Mouse (Mus musculus) liver, embryonic 13.5 days (tissue): ENCODE measurements around the gene Cbfa2t3. TPM values are rescaled to one million over a fixed set of nuclear protein-coding genes. Genes with fewer than 3 reads are reported as not detected.

ENCODE experiments used
- ATAC-seq: fragments of 200-750 bp; cut with Nextera tagmentation; 2 replicates; pipeline ENCODE4 v1.8.0; 2017; ENCODE audit warnings: low read depth, mild to moderate bottlenecking, moderate number of reproducible peaks, moderate library complexity
- DNase-seq: peaks from one replicate; pipeline ENCODE4 v3.0.0; 2022
- H3K27ac ChIP-seq: fragments of 300-500 bp; sonication (generic); 2 replicates; pipeline ENCODE4 v1.5.1; 2015; ENCODE audit warnings: moderate library complexity, mild to moderate bottlenecking, inconsistent platforms
- H3K27me3 ChIP-seq: fragments of 300-500 bp; sonication (generic); 2 replicates; pipeline ENCODE4 v1.6.1; 2015; ENCODE audit warnings: mild to moderate bottlenecking, inconsistent platforms
- H3K36me3 ChIP-seq: fragments of 300-500 bp; sonication (generic); 2 replicates; pipeline ENCODE4 v1.6.1; 2015; ENCODE audit warnings: mild to moderate bottlenecking, inconsistent platforms
- H3K4me1 ChIP-seq: fragments of 300-500 bp; sonication (generic); replicated peaks from 2 replicates; pipeline ENCODE4 v1.6.1; 2015; ENCODE audit warnings: inconsistent platforms
- H3K4me2 ChIP-seq: fragments of 300-500 bp; sonication (generic); 2 replicates; pipeline ENCODE4 v1.6.1; 2015; ENCODE audit warnings: inconsistent platforms, mild to moderate bottlenecking, moderate library complexity
- H3K4me3 ChIP-seq: fragments of 300-500 bp; sonication (generic); replicated peaks from 2 replicates; pipeline ENCODE4 v1.5.1; 2015; ENCODE audit warnings: mild to moderate bottlenecking, inconsistent platforms
- H3K9ac ChIP-seq: fragments of 300-500 bp; sonication (generic); 2 replicates; pipeline ENCODE4 v1.6.1; 2015; ENCODE audit warnings: mild to moderate bottlenecking, inconsistent platforms
- H3K9me3 ChIP-seq: fragments of 300-500 bp; sonication (generic); replicated peaks from 2 replicates; pipeline ENCODE4 v1.6.1; 2016; ENCODE audit warnings: inconsistent platforms
- WGBS: fragments of 180-500 bp; shearing (Covaris S2); methylation state at CpG from one replicate; pipeline ENCODE4 v1.1.7; 2015; ENCODE audit not compliant: insufficient replicate concordance; 5-methylcytosine and 5-hydroxymethylcytosine counted together
- polyA plus RNA-seq: library from polyadenylated mRNA; unstranded; fragments of >200 nt; fragmentation: Nextera tagmentation; extraction: Ambion mirVana; gene quantifications from 2 replicates; pipeline ENCODE4 v1.2.1, GENCODE M21; 2015

Cbfa2t3 gene
- polyA plus RNA-seq, 1 experiment from 2014 or later = 4.5 TPM

GRCm38 (mm10) chr8:122674999-122675398, 23.9 kb downstream of the Cbfa2t3 start:
- WGBS = 60% methylated on average over 7 of the region's 7 CpGs
- no peak for ATAC-seq
- H3K27ac ChIP-seq = no peak overlapping the region
- no peaks in the 10 kb centered on the region for H3K9me3 ChIP-seq
- H3K4me2 ChIP-seq = no peak overlapping the region
- H3K9ac ChIP-seq = no peak overlapping the region
- H3K36me3 ChIP-seq = peaks cover 49% of the 10 kb centered on the region
- DNase-seq = no peak
- peaks cover 66% of the 10 kb centered on the region for H3K4me1 ChIP-seq
- H3K4me3 ChIP-seq = no peak overlapping the region
- peaks cover 76% of the 10 kb centered on the region for H3K27me3 ChIP-seq

- ATAC-seq = no peak
Observed at GRCm38 (mm10) chr8:122673989-122674388, 24.9 kb downstream of the Cbfa2t3 start.

GRCm38 (mm10) chr8:122671894-122672293, 27.0 kb downstream of the Cbfa2t3 start:
- Histone ChIP-seq H3K4me1 (peaks cover 62% of the 10 kb centered on the region), H3K36me3 (peaks cover 52% of the 10 kb centered on the region), H3K9me3 (no peaks in the 10 kb centered on the region), H3K4me2 (no peak overlapping the region), H3K27ac (no peak overlapping the region), H3K4me3 (no peak overlapping the region), H3K27me3 (peaks cover 64% of the 10 kb centered on the region), H3K9ac (no peak overlapping the region)
- no peak for ATAC-seq
- WGBS = 59% methylated on average over 6 of the region's 6 CpGs
- DNase-seq = no peak

More at GRCm38 (mm10) chr8:122673989-122674388, 24.9 kb downstream of the Cbfa2t3 start:
- H3K9me3 ChIP-seq = no peaks in the 10 kb centered on the region
- no peak overlapping the region for H3K27ac ChIP-seq
- no peak for DNase-seq
- WGBS = 86% methylated on average over 12 of the region's 12 CpGs
- peaks cover 72% of the 10 kb centered on the region for H3K27me3 ChIP-seq
- peaks cover 52% of the 10 kb centered on the region for H3K36me3 ChIP-seq
- peaks cover 64% of the 10 kb centered on the region for H3K4me1 ChIP-seq
- H3K4me3 ChIP-seq = no peak overlapping the region
- H3K9ac ChIP-seq = no peak overlapping the region
- no peak overlapping the region for H3K4me2 ChIP-seq

- peaks cover 62% of the 10 kb centered on the region for H3K4me1 ChIP-seq
- H3K27me3 ChIP-seq = peaks cover 52% of the 10 kb centered on the region
- no peak overlapping the region for H3K27ac ChIP-seq
- ATAC-seq = no peak
- peaks cover 44% of the 10 kb centered on the region for H3K36me3 ChIP-seq
- no peak overlapping the region for H3K9ac ChIP-seq
- 72% methylated on average over 3 of the region's 3 CpGs for WGBS
- H3K9me3 ChIP-seq = no peaks in the 10 kb centered on the region
- H3K4me3 ChIP-seq = no peak overlapping the region
- no peak for DNase-seq
- no peak overlapping the region for H3K4me2 ChIP-seq
Observed at GRCm38 (mm10) chr8:122670718-122671117, 28.2 kb downstream of the Cbfa2t3 start.

- Histone ChIP-seq H3K4me3 (no peak overlapping the region), H3K27me3 (peaks cover 45% of the 10 kb centered on the region), H3K36me3 (peaks cover 42% of the 10 kb centered on the region), H3K9ac (no peak overlapping the region), H3K27ac (no peak overlapping the region), H3K4me1 (peaks cover 62% of the 10 kb centered on the region), H3K9me3 (no peaks in the 10 kb centered on the region), H3K4me2 (no peak overlapping the region)
- ATAC-seq (no peak), DNase-seq (no peak)
- WGBS = 70% methylated on average over 11 of the region's 11 CpGs
Observed at GRCm38 (mm10) chr8:122670001-122670400, 28.9 kb downstream of the Cbfa2t3 start.

- 61% methylated on average over 5 of the region's 5 CpGs for WGBS
- no peak overlapping the region for H3K4me2 ChIP-seq
- H3K27ac ChIP-seq = no peak overlapping the region
- peaks cover 64% of the 10 kb centered on the region for H3K4me1 ChIP-seq
- H3K36me3 ChIP-seq = peaks cover 40% of the 10 kb centered on the region
- no peak overlapping the region for H3K4me3 ChIP-seq
- DNase-seq (no peak), ATAC-seq (no peak)
- H3K9me3 ChIP-seq = no peaks in the 10 kb centered on the region
- peaks cover 42% of the 10 kb centered on the region for H3K27me3 ChIP-seq
- no peak overlapping the region for H3K9ac ChIP-seq
Observed at GRCm38 (mm10) chr8:122669370-122669769, 29.5 kb downstream of the Cbfa2t3 start.

GRCm38 (mm10) chr8:122667854-122668253, 31.1 kb downstream of the Cbfa2t3 start:
- Histone ChIP-seq H3K36me3 (peaks cover 27% of the 10 kb centered on the region; the same call in 1 of the 2 replicates), H3K4me2 (no peak overlapping the region), H3K4me1 (peaks cover 78% of the 10 kb centered on the region), H3K4me3 (no peak overlapping the region), H3K9ac (no peak overlapping the region), H3K27me3 (peaks cover 37% of the 10 kb centered on the region), H3K27ac (no peak overlapping the region), H3K9me3 (no peaks in the 10 kb centered on the region)
- no peak for DNase-seq
- WGBS = 81% methylated on average over 11 of the region's 11 CpGs
- ATAC-seq = no peak

GRCm38 (mm10) chr8:122666827-122667226, 32.1 kb downstream of the Cbfa2t3 start:
- peak overlapping the region; percentile 65 for H3K4me2 ChIP-seq
- H3K27ac ChIP-seq = peak overlapping the region; percentile 75
- H3K9ac ChIP-seq = peak overlapping the region; percentile 59
- DNase-seq (no peak), ATAC-seq (peak; percentile 15)
- H3K4me3 ChIP-seq = peak overlapping the region; percentile 37
- 18% methylated on average over 12 of the region's 12 CpGs for WGBS
- H3K27me3 ChIP-seq = peaks cover 33% of the 10 kb centered on the region
- H3K9me3 ChIP-seq = no peaks in the 10 kb centered on the region
- peaks cover 80% of the 10 kb centered on the region for H3K4me1 ChIP-seq
- peaks cover 18% of the 10 kb centered on the region; the same call in 1 of the 2 replicates for H3K36me3 ChIP-seq

- Histone ChIP-seq H3K27me3 (peaks cover 28% of the 10 kb centered on the region), H3K36me3 (peaks cover 13% of the 10 kb centered on the region; the same call in 1 of the 2 replicates), H3K4me3 (peak overlapping the region; percentile 37), H3K9ac (peak overlapping the region; percentile 59), H3K27ac (peak overlapping the region; percentile 75), H3K9me3 (no peaks in the 10 kb centered on the region), H3K4me1 (peaks cover 81% of the 10 kb centered on the region), H3K4me2 (peak overlapping the region; percentile 65)
- WGBS = 10% methylated on average over 9 of the region's 9 CpGs
- DNase-seq (peak; percentile 88), ATAC-seq (peak; percentile 90)
Observed at GRCm38 (mm10) chr8:122666338-122666764, 32.6 kb downstream of the Cbfa2t3 start.

GRCm38 (mm10) chr8:122665667-122666316, 33.1 kb downstream of the Cbfa2t3 start:
- Histone ChIP-seq H3K36me3 (peaks cover 8% of the 10 kb centered on the region; the same call in 1 of the 2 replicates), H3K27me3 (peaks cover 22% of the 10 kb centered on the region), H3K4me2 (peak overlapping the region; percentile 65), H3K4me3 (peak overlapping the region; percentile 37; the same call in 1 of the 2 replicates), H3K4me1 (peaks cover 77% of the 10 kb centered on the region), H3K9me3 (no peaks in the 10 kb centered on the region), H3K27ac (peak overlapping the region; percentile 75; the same call in 1 of the 2 replicates), H3K9ac (peak overlapping the region; percentile 39; the same call in 1 of the 2 replicates)
- ATAC-seq = no peak
- 57% methylated on average over 13 of the region's 14 CpGs for WGBS
- no peak for DNase-seq

GRCm38 (mm10) chr8:122665221-122665620, 33.7 kb downstream of the Cbfa2t3 start:
- H3K4me1 ChIP-seq = peaks cover 72% of the 10 kb centered on the region
- peaks cover 6% of the 10 kb centered on the region; the same call in 1 of the 2 replicates for H3K36me3 ChIP-seq
- no peak for ATAC-seq
- H3K9me3 ChIP-seq = no peaks in the 10 kb centered on the region
- H3K27ac ChIP-seq = peak overlapping the region; percentile 75; the same call in 1 of the 2 replicates
- H3K4me3 ChIP-seq = no peak overlapping the region
- no peak overlapping the region for H3K9ac ChIP-seq
- peaks cover 18% of the 10 kb centered on the region for H3K27me3 ChIP-seq
- no peak for DNase-seq
- 54% methylated on average over 8 of the region's 8 CpGs for WGBS
- no peak overlapping the region for H3K4me2 ChIP-seq
